Mouse (Mus musculus): ENCODE measurements around the gene Srp54b.
"Not testable (repeated sequence)": the region's sequence is repeated elsewhere in the genome, so short reads cannot be mapped to it uniquely, and the experiment has no call there.

GRCm38 (mm10) chr12:55124731-55125130, 30.2 kb upstream of the Srp54b start:
- not testable (repeated sequence) for TF ChIP-seq CTCF, POLR2A (IDR thresholded peaks at IDR 0.05; ENCODE audit: extremely low read depth, insufficient read depth, low read length)

Measured in cortical plate, adult 2 months (tissue).